Mouse (Mus musculus): Measurements from ENCODE around the gene Padi3.

DNA sequence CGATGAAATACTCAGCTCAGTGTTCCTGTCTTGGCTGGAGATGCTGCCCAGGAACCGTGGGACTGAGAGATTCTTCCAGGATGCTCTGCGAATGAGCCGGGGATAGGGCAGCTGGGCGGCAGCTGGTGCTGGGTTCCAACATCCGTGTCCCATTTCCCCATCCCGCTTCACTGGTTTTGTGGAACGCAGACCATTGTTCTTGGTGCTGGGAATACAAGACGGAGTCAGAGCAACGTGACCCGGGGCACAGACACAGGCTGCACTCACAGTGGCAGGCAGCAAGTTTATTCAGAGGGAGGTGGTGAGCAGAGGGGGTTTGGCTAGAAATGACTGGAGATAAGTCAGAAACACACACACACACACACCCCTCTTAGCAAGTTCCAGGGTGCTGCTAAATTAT is 38.9 kb upstream of the Padi3 start:
- no peak for TF ChIP-seq CTCF (IDR thresholded peaks at IDR 0.05; ENCODE audit: borderline replicate concordance, extremely low read depth, insufficient read depth, insufficient read length)
- no peak for TF ChIP-seq POLR2A (IDR thresholded peaks at IDR 0.05; ENCODE audit: borderline replicate concordance, extremely low read depth, insufficient read depth, insufficient read length, poor library complexity, severe bottlenecking)

Measured in brain, embryonic 14.5 days (tissue).